Mouse (Mus musculus): ENCODE measurements around the gene Eif3d.

Eif3d gene

DNA sequence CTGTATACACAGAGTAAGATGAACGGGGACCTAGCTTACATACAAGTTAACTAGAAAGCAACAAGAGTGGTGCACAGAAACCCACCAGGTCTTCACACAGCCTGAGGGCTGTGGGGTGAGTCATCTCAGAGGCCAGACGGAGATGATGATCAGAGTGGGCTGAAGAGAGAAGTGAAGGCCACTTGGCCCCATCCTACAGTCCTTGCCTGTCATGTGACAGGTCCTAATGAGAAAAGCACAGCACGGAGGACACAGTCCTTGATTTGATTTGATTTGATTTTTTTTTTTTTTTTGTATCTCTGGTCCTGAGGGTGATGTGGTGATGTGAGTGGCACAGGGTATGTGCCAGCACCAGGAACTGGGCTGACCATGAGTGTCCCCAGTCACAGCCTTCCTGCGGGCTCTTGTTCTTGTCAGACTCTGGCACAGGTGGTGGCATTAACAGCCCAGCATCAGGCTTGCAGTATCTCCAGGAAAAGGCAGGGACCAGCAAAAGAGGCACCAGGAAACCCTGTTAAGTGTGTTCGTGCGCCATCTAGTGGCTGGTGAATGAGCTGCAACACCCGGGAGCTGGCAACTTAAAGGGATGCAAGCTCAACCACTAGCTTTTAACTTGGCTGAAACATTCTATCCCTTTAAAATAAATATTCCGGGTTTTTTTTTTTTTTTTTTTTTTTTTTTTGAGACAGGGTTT lies 53.6 kb downstream of the Eif3d start:
- DNase-seq = peak; percentile 93 to 96

GRCm38 (mm10) chr15:77915287-77915686 lies 55.3 kb downstream of the Eif3d start:
- DNase-seq = peak in 1 of 2 experiments; percentile 38

GRCm38 (mm10) chr15:77914507-77914906 lies 56.1 kb downstream of the Eif3d start:
- peak in 1 of 2 experiments; percentile 48 for DNase-seq

DNA sequence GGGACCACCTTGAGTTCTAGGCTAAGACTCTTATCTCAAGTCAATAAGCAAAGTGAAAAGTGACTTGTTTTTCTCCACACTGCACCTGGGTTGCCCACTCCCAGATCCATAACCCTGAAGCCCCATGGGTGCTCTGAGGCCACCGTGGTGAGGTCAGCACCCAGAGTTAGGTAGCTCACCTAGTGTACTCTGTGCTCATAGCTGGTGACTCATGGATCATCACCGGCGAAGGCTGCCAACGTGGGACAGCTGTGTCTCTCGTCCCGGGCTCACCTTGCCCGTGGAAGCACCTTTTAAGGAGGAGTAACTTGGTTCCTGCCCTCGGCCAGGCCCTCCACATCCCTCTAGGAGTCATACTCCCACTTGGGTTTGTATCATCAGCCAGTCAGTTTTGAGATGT lies 57.6 kb downstream of the Eif3d start:
- DNase-seq = peak in 1 of 2 experiments; percentile 42

- DNase-seq = peak; percentile 18 to 57
Measured at GRCm38 (mm10) chr15:77912585-77912984, 58.0 kb downstream of the Eif3d start.

DNA sequence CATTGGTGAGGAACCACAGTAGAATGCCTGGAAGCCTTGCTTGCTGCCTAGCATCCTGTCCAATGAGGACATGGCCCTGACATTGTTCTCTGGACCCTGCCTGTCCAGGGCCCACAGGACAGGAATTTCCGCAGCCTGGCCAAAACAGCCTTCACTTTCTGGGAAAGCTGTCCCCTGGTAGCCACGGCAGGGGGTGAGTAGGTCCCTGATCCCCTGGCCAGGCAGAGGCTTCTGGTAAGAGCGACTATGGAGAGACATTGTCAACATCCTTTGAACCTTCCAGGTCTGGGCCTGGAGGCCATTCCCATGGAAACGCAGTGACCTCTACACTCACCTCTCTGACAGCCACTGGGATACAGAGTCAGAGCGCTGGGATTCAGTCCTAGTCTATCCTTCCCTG lies 58.6 kb downstream of the Eif3d start:
- DNase-seq = peak; percentile 49 to 83

DNA sequence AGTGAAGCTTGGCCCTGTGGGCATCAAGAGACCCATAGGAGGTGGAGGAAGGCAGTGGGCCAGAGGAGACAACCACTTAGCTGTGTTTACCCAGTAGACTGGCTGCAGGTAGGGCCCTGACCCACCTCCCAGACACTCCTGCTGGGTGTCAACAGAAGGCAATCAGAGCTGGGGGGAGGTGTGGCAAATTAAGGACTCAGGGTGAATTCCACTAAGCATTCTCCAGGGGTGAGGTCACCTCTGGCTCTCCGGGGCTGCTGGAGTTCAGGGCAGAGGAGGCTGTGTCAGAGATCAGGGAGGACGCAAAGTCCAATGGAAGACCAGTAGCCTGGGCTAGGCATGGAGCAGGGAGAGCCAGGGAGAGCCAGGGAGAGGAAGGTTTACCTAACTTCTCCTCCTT lies 59.5 kb downstream of the Eif3d start:
- peak; percentile 81 to 93 for DNase-seq

Measured in kidney, postnatal 25 days (tissue).